ENCODE assay signal across 21 mouse cellular contexts in the genomic region with DNA sequence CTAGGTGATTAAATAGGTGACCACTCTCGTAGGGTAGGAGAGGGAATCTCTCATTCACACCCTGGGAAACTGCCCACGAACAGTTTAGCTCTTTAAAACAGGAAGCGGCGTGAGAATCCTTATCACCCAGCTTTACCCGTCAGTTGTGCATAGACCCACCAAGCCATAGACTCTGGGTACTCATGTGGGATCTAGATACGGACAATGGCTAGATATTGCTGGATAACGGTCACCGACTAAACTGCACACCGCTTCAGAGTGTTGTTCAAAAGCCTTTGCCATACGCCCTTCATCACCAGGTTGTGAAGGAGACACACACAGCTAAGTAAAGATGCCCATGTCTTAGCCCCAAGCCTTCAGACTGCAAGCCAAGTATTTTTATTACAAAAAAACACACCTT.
"Had no signal": no experiment of that assay in that cellular context is flagged by ENCODE, and none has a peak within 500 bp of the region (broad histone marks: within the 10 kb centered on the region; RNA-seq: fewer than 3 reads in every experiment).

No protein-coding gene starts in this region.

- H3K27ac ChIP-seq: lung, embryonic 15.5 days; macrophage; midbrain, embryonic 10.5 days; midbrain, embryonic 13.5 days; neural tube, embryonic 13.5 days; neural tube, embryonic 15.5 days had no signal

- H3K9me3 ChIP-seq: lung, embryonic 15.5 days; megakaryocyte, embryonic 14.5 days; midbrain, embryonic 10.5 days; midbrain, embryonic 13.5 days; neural tube, embryonic 13.5 days; neural tube, embryonic 15.5 days had no signal

- H3K4me2 ChIP-seq: lung, embryonic 15.5 days; midbrain, embryonic 13.5 days; neural tube, embryonic 13.5 days; neural tube, embryonic 15.5 days had no signal

- H3K36me3 ChIP-seq: lung, embryonic 15.5 days; midbrain, embryonic 10.5 days; midbrain, embryonic 13.5 days; neural tube, embryonic 13.5 days; neural tube, embryonic 15.5 days had no signal

- H3K27me3 ChIP-seq: lung, embryonic 15.5 days; midbrain, embryonic 13.5 days; neural tube, embryonic 13.5 days; neural tube, embryonic 15.5 days had no signal

- ATAC-seq: lung, postnatal 0 days; midbrain, embryonic 13.5 days; midbrain, embryonic 16.5 days had no signal

- DNase-seq: lung, adult 2 months; lung, postnatal 14 days; lung, postnatal 36 days; retina, postnatal 1 day; right cerebral cortex, adult 18-20 months; right cerebral cortex, postnatal 25 days; right cerebral cortex, postnatal 4 days; spleen, adult 18-20 months; thymus, adult 18-20 months; thymus, postnatal 14 days; thymus, postnatal 36 days had no signal

- H3K9ac ChIP-seq: lung, embryonic 15.5 days; midbrain, embryonic 13.5 days; neural tube, embryonic 13.5 days; neural tube, embryonic 15.5 days had no signal

- H3K4me3 ChIP-seq: lung, embryonic 15.5 days; megakaryocyte, embryonic 14.5 days; midbrain, embryonic 10.5 days; midbrain, embryonic 13.5 days; myocyte; neural tube, embryonic 13.5 days; neural tube, embryonic 15.5 days had no signal
